Mouse (Mus musculus) lung, postnatal 10 days (tissue): ENCODE results near the gene Kmt5b.

Experiments
- DNase-seq: peaks from one replicate; pipeline ENCODE4 v3.0.0; 2021

The Kmt5b gene

GRCm38 (mm10) chr19:3845339-3845738 lies 78.1 kb downstream of the Kmt5b start:
- DNase-seq: no peak

- DNase-seq: peak; percentile 50
Measured at GRCm38 (mm10) chr19:3845803-3846406, 78.7 kb downstream of the Kmt5b start.

GRCm38 (mm10) chr19:3846676-3847604 lies 79.7 kb downstream of the Kmt5b start:
- DNase-seq: peak; percentile 36

GRCm38 (mm10) chr19:3847711-3848110 lies 80.5 kb downstream of the Kmt5b start:
- no peak for DNase-seq

- no peak for DNase-seq
Measured at GRCm38 (mm10) chr19:3848207-3848808, 81.1 kb downstream of the Kmt5b start.

- no peak for DNase-seq
Measured at GRCm38 (mm10) chr19:3849251-3849650, 82.0 kb downstream of the Kmt5b start.

GRCm38 (mm10) chr19:3850076-3850475 lies 82.9 kb downstream of the Kmt5b start:
- DNase-seq: no peak

GRCm38 (mm10) chr19:3850847-3851469 lies 83.7 kb downstream of the Kmt5b start:
- peak; percentile 47 for DNase-seq

GRCm38 (mm10) chr19:3851502-3851962 lies 84.3 kb downstream of the Kmt5b start, which contains the start of gene Chka:
Gene Chka (plus strand): TSS chr19:3851773.
- DNase-seq: peak; percentile 97

- peak; percentile 67 for DNase-seq
Measured at GRCm38 (mm10) chr19:3851979-3852681, 84.9 kb downstream of the Kmt5b start.

GRCm38 (mm10) chr19:3853121-3853520 lies 85.9 kb downstream of the Kmt5b start:
- no peak for DNase-seq

GRCm38 (mm10) chr19:3853891-3854290 lies 86.7 kb downstream of the Kmt5b start:
- DNase-seq: peak; percentile 51

- no peak for DNase-seq
Measured at GRCm38 (mm10) chr19:3855091-3855490, 87.9 kb downstream of the Kmt5b start.

- DNase-seq: peak; percentile 29
Measured at GRCm38 (mm10) chr19:3855601-3856000, 88.4 kb downstream of the Kmt5b start.

- DNase-seq: no peak
Measured at GRCm38 (mm10) chr19:3857220-3857619, 90.0 kb downstream of the Kmt5b start.

- DNase-seq: no peak
Measured at GRCm38 (mm10) chr19:3862713-3863112, 95.5 kb downstream of the Kmt5b start.

GRCm38 (mm10) chr19:3864960-3865359 lies 97.7 kb downstream of the Kmt5b start:
- DNase-seq: no peak
